Mouse (Mus musculus): Measurements from ENCODE around the gene Akap7. TPM values are rescaled to one million over a fixed set of nuclear protein-coding genes. Genes with fewer than 3 reads are reported as not detected.

Gene Akap7
- polyA plus RNA-seq, 1 experiment = not detected

DNA sequence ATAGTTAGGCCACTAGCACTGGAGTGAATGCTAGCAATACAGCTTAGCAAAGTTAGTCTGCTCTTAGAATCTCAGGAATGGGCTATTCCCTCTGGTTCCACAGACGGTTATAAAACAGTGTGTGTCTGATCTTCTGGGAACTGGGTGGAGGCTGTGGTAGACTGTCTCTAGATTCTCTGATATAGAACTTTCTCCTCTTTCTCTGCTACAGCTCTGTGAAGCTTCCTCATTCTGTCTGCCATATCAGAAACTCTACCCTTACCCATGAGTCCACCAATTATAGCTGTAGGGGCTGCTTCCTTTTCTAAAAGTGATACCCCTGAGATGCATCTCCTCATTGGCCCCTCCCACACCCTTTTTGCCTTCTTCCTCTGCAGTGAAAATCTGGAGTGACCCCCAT is 73.6 kb downstream of the Akap7 start:
- no peak for TF ChIP-seq GATA1 (IDR thresholded peaks at IDR 0.05; ENCODE audit: low read length)

DNA sequence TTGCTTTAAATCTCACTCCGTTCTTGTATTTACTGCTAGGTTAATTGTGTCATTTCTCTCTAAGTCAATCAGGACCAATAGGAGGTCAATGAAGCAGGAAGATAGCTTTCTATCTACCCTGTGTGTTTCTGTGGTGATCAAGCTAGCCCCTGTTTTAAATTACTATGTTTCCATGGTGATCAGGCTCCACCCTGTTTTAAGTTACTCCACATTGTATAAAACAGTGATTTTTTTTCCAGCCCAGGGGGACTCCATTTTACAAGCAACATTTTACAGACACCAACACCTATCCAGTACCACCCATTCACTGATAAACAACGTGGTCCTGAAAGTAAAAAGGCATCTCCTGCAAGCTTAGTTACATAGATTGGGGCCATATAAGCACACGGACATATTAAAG is 75.0 kb downstream of the Akap7 start:
- no peak for TF ChIP-seq GATA1 (IDR thresholded peaks at IDR 0.05; ENCODE audit: low read length)

DNA sequence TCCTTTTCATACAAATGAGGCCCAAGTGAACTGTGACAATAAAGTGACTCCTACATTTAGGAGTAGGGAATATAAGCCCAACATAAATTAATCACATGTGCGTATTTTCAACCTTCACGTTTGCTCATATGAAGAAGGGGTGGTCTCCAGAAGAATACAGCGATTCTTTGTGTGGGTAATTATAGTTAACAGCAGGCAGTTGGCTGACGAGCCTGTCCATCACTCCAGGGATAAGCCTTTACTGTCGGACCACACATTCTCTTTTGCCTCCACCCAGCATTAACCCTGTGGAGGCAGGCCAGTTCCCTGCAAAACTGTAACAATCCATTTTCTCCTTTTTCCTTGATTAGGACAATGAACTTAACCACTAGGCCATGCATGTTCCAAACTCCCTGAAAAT is 76.3 kb downstream of the Akap7 start:
- TF ChIP-seq GATA1 (IDR thresholded peaks at IDR 0.05; ENCODE audit: low read length) = no peak

DNA sequence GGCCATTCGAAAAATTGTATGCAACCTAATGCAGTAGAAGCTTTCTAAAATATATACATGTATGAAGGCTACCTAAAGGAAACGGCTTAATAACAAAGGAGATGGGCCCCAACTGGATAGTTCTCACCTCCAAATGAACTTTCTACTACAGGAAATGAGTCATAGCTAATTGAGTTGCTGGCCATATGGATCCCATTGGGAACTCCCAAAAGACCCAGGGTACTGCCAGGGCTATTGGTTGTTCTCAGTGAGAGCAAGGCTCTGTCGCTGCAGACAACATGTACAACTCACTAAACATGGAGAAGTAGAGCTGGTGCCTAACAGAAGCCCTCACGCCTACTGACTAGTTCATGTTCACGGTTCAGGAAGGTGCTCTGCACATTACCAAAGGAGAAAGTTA is 83.3 kb downstream of the Akap7 start:
- no peak for TF ChIP-seq GATA1 (IDR thresholded peaks at IDR 0.05; ENCODE audit: low read length)

DNA sequence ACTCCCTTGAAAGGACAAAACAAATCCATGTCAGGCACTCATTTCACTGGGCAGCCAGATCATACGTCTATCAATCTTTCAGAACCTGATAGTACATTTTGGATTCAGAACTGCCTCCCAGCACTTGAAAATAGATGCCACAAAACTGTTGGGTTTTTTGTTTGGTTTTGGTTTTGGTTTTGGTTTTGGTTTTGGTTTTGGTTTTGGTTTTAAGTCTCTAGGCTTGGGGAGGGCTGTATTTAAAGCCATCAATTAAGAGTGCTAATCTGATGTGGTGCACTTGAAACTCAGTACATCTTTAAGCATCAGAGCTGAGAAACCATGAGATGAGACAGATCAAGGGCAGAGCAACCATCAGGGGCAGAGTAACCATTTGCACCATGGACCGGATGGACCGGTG is 86.9 kb downstream of the Akap7 start:
- TF ChIP-seq GATA1 (IDR thresholded peaks at IDR 0.05; ENCODE audit: low read length) = no peak

DNA sequence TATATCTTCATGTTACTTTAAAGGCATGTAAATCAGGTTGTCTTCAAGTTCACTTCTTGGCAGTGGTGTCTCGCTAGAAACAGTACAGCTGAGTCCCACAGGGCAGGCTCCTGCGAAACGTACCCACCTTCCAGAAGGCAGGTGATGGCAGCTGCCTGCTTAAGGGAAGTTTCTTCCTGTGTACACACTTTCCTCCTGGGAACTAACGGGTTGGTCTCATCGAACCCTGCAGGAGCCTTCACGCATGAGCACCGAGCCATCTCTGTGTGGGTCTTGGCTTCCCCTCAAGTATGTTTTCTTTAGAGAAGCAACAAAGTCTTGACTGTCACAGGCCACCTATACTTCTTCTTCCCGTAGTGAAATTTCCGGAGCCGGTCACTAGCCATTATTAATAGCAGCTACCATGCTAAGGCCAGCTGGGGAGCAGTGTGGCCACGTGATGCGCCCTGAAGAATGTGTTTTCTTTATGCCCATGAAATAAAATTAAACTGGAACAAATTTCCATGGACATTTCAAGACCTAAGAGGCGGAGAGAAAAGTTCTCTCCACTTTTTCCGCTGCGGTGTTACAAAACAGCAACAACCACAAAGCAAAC is 87.7 kb downstream of the Akap7 start:
- TF ChIP-seq GATA1 (IDR thresholded peaks at IDR 0.05; ENCODE audit: low read length) = no peak

DNA sequence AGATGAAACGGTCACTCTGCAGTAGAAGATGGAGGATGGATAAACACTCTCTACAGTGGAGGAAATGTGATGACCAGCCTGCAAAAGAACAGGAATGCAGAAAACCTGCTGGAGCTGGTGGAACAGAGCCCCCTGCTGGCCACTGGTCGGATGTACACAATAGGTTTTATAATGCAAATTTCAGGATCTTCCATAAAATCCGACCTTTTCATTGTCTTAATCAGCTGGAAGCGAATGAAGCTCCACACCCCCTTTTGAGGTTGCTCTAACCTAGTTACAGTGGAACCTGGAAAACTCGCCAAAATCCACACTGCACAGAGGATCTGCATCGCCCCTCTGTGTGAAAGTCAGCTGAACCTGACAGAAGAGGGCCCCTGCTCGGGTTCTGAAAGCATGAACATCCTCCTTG is 88.4 kb downstream of the Akap7 start:
- TF ChIP-seq GATA1 (IDR thresholded peaks at IDR 0.05; ENCODE audit: low read length) = no peak

DNA sequence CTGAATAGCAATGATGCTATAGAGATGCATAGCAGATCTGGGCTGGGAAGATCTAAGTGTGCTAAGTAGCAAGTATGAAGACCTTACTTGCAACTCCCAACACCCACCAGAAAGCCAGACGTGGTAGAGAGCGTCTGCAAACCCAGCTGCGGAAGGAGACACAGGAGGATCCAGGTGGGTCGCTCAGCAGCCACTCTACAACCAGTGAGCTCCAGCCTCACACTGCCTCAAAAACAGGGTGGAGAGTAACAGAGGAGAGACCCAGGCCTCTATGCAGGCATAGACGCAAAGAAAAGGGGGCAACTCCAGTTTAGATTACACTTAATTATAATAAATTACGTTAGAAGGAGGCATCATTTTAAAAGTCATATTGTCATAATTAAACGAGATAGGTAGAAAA is 88.9 kb downstream of the Akap7 start:
- no peak for TF ChIP-seq GATA1 (IDR thresholded peaks at IDR 0.05; ENCODE audit: low read length)

DNA sequence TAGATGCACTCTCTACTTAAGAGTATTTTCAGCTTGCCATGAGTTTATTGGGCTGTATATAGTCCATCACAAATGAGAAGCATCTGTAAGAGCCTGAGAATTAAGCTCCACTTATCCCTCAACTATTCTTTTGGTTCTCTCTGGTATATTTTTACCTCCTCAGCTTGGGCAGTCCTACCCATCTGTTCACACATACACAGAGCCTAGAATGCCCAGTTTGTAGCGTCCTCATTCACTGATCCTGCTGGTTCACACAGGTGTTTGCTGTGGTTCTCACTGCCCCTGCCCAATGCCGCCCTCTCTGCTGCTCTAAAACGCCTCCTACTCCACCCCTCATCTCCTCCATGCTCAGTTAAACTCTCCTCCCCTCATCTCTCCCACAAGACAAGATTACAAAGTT is 91.7 kb downstream of the Akap7 start:
- no peak for TF ChIP-seq GATA1 (IDR thresholded peaks at IDR 0.05; ENCODE audit: low read length)

DNA sequence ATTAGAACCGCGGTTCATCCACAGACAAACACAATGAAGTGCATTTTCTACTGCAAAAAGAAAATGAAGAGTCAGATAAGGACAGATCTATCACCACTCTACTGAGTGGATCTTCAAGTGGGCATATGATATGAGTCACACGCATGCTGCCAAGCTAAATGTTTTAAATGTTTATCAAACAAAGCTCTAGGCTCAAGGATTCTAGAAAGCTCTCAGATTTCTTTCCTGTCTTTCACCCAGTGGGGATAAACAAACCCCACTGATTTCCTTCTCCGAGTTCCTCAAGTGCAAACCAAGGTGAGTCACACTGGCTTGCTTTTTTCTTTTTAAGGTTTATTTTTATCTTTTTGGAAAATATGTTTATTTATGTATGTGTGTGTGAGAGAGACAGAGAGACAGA is 94.0 kb downstream of the Akap7 start:
- TF ChIP-seq GATA1 (IDR thresholded peaks at IDR 0.05; ENCODE audit: low read length) = no peak

DNA sequence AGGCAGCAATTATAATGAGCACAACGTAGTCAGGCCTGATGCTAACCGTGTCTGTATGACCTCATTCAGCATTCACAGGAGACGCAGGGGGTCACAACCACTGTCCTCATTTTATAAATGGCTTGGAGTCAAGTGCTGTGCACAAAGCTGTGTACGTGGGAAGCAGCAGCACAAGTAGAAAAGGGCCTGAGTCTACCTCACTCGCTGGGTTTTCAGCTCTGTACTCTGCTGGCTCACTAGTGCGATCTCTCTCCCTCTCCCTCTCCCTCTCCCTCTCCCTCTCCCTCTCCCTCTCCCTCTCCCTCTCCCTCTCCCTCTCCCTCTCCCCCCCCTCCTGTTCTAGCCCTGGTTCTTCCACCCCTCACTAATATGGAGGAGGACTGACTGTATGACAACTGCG is 99.1 kb downstream of the Akap7 start:
- TF ChIP-seq GATA1 (IDR thresholded peaks at IDR 0.05; ENCODE audit: low read length) = no peak

DNA sequence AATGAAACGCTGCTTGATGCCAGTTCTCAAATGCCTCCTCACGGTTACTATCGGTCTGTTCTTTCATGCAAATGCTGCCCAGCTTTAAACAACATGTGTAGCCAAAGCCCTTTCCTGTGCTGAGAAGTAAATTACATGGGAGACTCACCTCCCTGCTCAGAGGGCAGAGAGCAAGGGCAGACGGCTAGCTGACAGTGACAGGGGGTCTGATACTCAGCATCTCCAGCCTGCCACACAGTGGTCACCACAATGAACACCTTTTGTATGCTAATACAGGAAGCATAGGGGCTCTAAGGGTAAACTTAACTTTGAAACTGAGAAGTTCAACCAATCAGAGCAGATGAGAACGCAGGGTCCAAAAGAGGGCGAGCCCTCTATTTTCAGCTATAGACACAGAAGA is 99.8 kb downstream of the Akap7 start:
- TF ChIP-seq GATA1 (IDR thresholded peaks at IDR 0.05; ENCODE audit: low read length) = no peak

DNA sequence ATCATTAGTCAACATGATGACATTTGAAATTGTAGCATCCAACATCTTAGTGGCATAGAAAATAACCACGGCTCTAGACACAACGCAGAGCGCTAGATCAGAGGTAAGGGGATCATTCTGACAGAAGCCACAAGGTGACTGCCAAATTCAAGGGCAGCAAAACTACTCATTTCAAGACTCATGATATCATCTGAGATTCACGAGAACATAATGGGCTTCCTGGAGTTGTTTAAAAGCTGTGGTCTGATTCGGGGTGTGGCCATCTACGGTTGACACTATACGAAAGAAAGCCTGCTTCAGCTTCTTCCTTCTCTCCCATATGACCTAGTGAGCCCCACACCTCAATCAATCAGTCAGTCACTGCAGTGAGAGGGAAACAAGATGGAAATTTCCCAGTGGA is 107.0 kb downstream of the Akap7 start:
- TF ChIP-seq GATA1 (IDR thresholded peaks at IDR 0.05; ENCODE audit: low read length) = no peak

DNA sequence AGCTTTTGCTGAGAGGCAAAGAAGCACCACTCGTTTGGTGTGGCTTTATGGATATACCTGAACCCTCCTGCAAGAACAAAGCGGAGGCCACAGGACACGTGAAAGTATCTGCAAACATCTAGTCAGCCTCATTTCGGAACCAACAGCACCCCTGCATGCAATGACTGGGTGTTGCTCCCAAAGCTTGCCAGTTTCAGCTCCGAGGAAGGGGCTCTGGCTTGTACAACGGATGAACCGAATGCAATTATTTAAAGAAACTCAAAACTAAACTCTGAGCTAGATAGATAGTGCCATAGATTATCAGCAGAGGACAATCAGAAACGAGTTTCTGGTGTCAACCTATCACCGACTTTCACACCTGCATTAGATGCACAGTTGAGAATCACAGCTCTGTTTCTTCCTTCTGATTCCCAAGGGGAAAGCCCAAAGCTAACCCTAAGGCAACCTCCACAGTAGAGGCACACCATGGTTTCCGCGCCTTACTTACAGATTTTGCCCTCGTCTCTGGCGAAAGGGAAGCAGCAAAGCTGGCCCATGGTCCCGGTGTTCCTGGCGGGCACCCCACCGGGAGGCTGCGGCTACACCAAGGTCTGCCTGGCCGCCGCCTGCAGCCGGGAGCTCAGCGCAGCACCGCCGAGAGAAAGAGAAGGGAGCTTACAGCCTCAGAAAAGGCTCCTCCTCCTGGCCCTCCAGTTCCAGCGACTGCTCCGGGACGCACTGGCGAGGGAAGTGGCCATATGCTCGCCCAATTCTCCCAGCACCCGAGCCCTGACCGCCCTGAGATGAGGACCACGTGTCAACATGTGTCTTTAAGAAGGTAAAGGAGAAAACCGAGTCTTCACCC is 107.9 kb downstream of the Akap7 start:
- no peak for TF ChIP-seq GATA1 (IDR thresholded peaks at IDR 0.05; ENCODE audit: low read length)

DNA sequence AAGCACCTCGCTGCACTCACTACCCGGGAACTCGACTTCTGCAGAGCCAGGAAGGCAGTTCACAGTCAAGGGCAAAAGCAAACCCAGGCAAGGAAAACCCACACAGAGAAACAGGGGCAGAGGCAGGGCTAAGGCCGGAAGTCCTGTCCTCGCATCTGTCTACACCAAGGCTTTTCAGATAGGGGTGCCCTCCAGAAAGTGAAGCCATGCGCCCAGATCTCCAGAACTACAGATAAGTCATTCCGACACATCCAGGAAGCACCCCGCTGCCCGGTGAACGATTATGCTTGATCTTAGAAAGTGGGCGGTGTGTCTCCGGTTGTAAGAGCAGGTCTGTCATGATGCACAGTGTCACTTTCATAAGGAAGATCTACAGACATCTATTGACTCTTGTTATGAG is 109.1 kb downstream of the Akap7 start:
- no peak for TF ChIP-seq GATA1 (IDR thresholded peaks at IDR 0.05; ENCODE audit: low read length)

DNA sequence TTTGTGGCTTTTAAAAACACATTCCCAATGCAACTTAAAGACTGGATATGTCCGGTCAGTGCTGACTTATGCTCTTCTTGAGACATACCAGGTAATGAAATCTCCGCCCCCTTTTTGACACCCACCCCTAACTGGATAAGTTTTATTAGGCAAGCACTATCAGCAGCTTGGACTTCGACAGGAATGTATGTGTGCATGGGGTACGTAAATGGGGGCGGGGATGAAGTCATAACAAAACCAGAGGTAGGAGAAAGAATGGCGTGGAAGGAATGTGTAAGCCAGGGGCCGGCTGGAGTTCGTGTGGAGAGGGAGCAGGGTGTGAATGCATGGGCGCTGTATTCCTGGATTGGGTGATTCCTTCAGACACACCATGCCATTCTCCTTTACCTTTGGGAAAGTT is 109.6 kb downstream of the Akap7 start:
- no peak for TF ChIP-seq GATA1 (IDR thresholded peaks at IDR 0.05; ENCODE audit: low read length)

Measured in G1E-ER4 (cell line).